Mouse (Mus musculus): ENCODE measurements around the gene Hist1h3a. TPM values are rescaled to one million over a fixed set of nuclear protein-coding genes. Genes with fewer than 3 reads are reported as not detected.
A peak's percentile ranks its signal among the peaks of the same experiment; 100 is the strongest.
"Not testable (repeated sequence)": the region's sequence is repeated elsewhere in the genome, so short reads cannot be mapped to it uniquely, and the experiment has no call there.

The Hist1h3a gene
- total RNA-seq (2014; rRNA removed) (18.3 and 43.5 TPM in 2 replicates), polyA plus RNA-seq (2012; rRNA removed) (2.0 TPM in 2 replicates)

GRCm38 (mm10) chr13:23761871-23762821, at the start of gene Hist1h3a:
Hist1h3a (minus strand) TSS chr13:23762386.
- peak; percentile 96 for DNase-seq (ENCODE audit: extremely low read depth, low read depth, low spot score)
- H3K36me3 ChIP-seq (ENCODE audit: control insufficient read depth, insufficient read depth, low read length); H3K27me3 ChIP-seq (ENCODE audit: control insufficient read depth, insufficient read depth, low read length); H3K79me2 ChIP-seq (ENCODE audit: control insufficient read depth, insufficient read depth, low read length): not testable (repeated sequence)
- peaks cover 17% of the 10 kb centered on the region; the same call in 1 of the 2 replicates for H3K4me1 ChIP-seq (ENCODE audit: control insufficient read depth, insufficient read depth, low read length)
- peak within 1 kb of the TSS; percentile 66 for H3K4me3 ChIP-seq (ENCODE audit: insufficient read depth, low read depth, low read length)
- WGBS: under 1% methylated on average over 45 of the region's 52 CpGs
- peak within 1 kb of the TSS; percentile 65 for H3K27ac ChIP-seq (replicated peaks; ENCODE audit: insufficient read depth, low read depth, low read length)
- 0 out of 2 replicates have a peak, but pooled peaks have one; percentile 73 for TF ChIP-seq POLR2A (IDR thresholded peaks at IDR 0.05; ENCODE audit: extremely low read depth, insufficient read depth, low read length)
- peak within 1 kb of the TSS; percentile 72 for H3K9ac ChIP-seq (ENCODE audit: low read depth, low read length)

- peak within 1 kb of the TSS; percentile 92 for H3K4me3 ChIP-seq (ENCODE audit: insufficient read depth, low read depth, low read length)
- H3K27ac ChIP-seq (replicated peaks; ENCODE audit: insufficient read depth, low read depth, low read length): peak within 1 kb of the TSS; percentile 100
- TF ChIP-seq CTCF (IDR thresholded peaks at IDR 0.05; ENCODE audit: low read depth, low read length) (no peak), POLR2A (IDR thresholded peaks at IDR 0.05; ENCODE audit: extremely low read depth, insufficient read depth, low read length) (peak; percentile 8; the same call in 1 of the 2 replicates)
- peaks cover 10% of the 10 kb centered on the region; the same call in 1 of the 2 replicates for H3K4me1 ChIP-seq (ENCODE audit: control insufficient read depth, insufficient read depth, low read length)
- WGBS: 24% methylated on average over 15 of the region's 15 CpGs
- peak within 1 kb of the TSS; percentile 98 for H3K9ac ChIP-seq (ENCODE audit: low read depth, low read length)
- peaks cover 15% of the 10 kb centered on the region for H3K36me3 ChIP-seq (ENCODE audit: control insufficient read depth, insufficient read depth, low read length)
- H3K79me2 ChIP-seq (ENCODE audit: control insufficient read depth, insufficient read depth, low read length): peaks cover 3% of the 10 kb centered on the region; the same call in 1 of the 2 replicates
- no peaks in the 10 kb centered on the region for H3K27me3 ChIP-seq (ENCODE audit: control insufficient read depth, insufficient read depth, low read length)
- peak; percentile 98 for DNase-seq (ENCODE audit: extremely low read depth, low read depth, low spot score)
Measured at GRCm38 (mm10) chr13:23806422-23807052, 44.4 kb upstream of the Hist1h3a start, which contains the start of gene Slc17a2. Slc17a2 (plus strand) TSS chr13:23806993.

GRCm38 (mm10) chr13:23804532-23804931, 42.3 kb upstream of the Hist1h3a start:
- no peak overlapping the region for H3K27ac ChIP-seq (replicated peaks; ENCODE audit: insufficient read depth, low read depth, low read length)
- 25% methylated on average over 2 of the region's 2 CpGs for WGBS
- H3K4me1 ChIP-seq (ENCODE audit: control insufficient read depth, insufficient read depth, low read length): peaks cover 1% of the 10 kb centered on the region; the same call in 1 of the 2 replicates
- no peaks in the 10 kb centered on the region for H3K27me3 ChIP-seq (ENCODE audit: control insufficient read depth, insufficient read depth, low read length)
- no peak overlapping the region for H3K9ac ChIP-seq (ENCODE audit: low read depth, low read length)
- no peak overlapping the region for H3K4me3 ChIP-seq (ENCODE audit: insufficient read depth, low read depth, low read length)
- DNase-seq (ENCODE audit: extremely low read depth, low read depth, low spot score): peak; percentile 98
- H3K79me2 ChIP-seq (ENCODE audit: control insufficient read depth, insufficient read depth, low read length): peaks cover 2% of the 10 kb centered on the region; the same call in 1 of the 2 replicates
- no peaks in the 10 kb centered on the region; the same call in 1 of the 2 replicates for H3K36me3 ChIP-seq (ENCODE audit: control insufficient read depth, insufficient read depth, low read length)
- TF ChIP-seq CTCF (IDR thresholded peaks at IDR 0.05; ENCODE audit: low read depth, low read length) (no peak), POLR2A (IDR thresholded peaks at IDR 0.05; ENCODE audit: extremely low read depth, insufficient read depth, low read length) (no peak)

- Histone ChIP-seq H3K4me3 (ENCODE audit: insufficient read depth, low read depth, low read length) (no peak overlapping the region), H3K27me3 (ENCODE audit: control insufficient read depth, insufficient read depth, low read length) (no peaks in the 10 kb centered on the region)
- TF ChIP-seq POLR2A (IDR thresholded peaks at IDR 0.05; ENCODE audit: extremely low read depth, insufficient read depth, low read length) (no peak), CTCF (IDR thresholded peaks at IDR 0.05; ENCODE audit: low read depth, low read length) (no peak)
Measured at GRCm38 (mm10) chr13:23799405-23799804, 37.2 kb upstream of the Hist1h3a start.

GRCm38 (mm10) chr13:23792520-23792919, 30.3 kb upstream of the Hist1h3a start:
- peak; percentile 79 for DNase-seq (ENCODE audit: extremely low read depth, low read depth, low spot score)
- H3K36me3 ChIP-seq (ENCODE audit: control insufficient read depth, insufficient read depth, low read length): no peaks in the 10 kb centered on the region
- no peaks in the 10 kb centered on the region for H3K79me2 ChIP-seq (ENCODE audit: control insufficient read depth, insufficient read depth, low read length)
- no peak overlapping the region for H3K4me3 ChIP-seq (ENCODE audit: insufficient read depth, low read depth, low read length)
- 10% methylated on average over 2 of the region's 2 CpGs for WGBS
- H3K27ac ChIP-seq (replicated peaks; ENCODE audit: insufficient read depth, low read depth, low read length): no peak overlapping the region
- no peaks in the 10 kb centered on the region for H3K27me3 ChIP-seq (ENCODE audit: control insufficient read depth, insufficient read depth, low read length)
- TF ChIP-seq CTCF (IDR thresholded peaks at IDR 0.05; ENCODE audit: low read depth, low read length) (peak; percentile 50), POLR2A (IDR thresholded peaks at IDR 0.05; ENCODE audit: extremely low read depth, insufficient read depth, low read length) (no peak)
- no peak overlapping the region; the same call in 1 of the 2 replicates for H3K9ac ChIP-seq (ENCODE audit: low read depth, low read length)
- H3K4me1 ChIP-seq (ENCODE audit: control insufficient read depth, insufficient read depth, low read length): no peaks in the 10 kb centered on the region; the same call in 1 of the 2 replicates

More at GRCm38 (mm10) chr13:23799405-23799804, 37.2 kb upstream of the Hist1h3a start:
- no peaks in the 10 kb centered on the region; the same call in 1 of the 2 replicates for H3K79me2 ChIP-seq (ENCODE audit: control insufficient read depth, insufficient read depth, low read length)
- H3K36me3 ChIP-seq (ENCODE audit: control insufficient read depth, insufficient read depth, low read length): no peaks in the 10 kb centered on the region
- DNase-seq (ENCODE audit: extremely low read depth, low read depth, low spot score): no peak
- no peak overlapping the region for H3K27ac ChIP-seq (replicated peaks; ENCODE audit: insufficient read depth, low read depth, low read length)
- WGBS: 71% methylated on average over 5 of the region's 5 CpGs
- no peak overlapping the region for H3K9ac ChIP-seq (ENCODE audit: low read depth, low read length)
- no peaks in the 10 kb centered on the region for H3K4me1 ChIP-seq (ENCODE audit: control insufficient read depth, insufficient read depth, low read length)

All from liver, adult 2 months (tissue).